Mouse (Mus musculus) lung, postnatal 0 days (tissue): Measurements from ENCODE around the gene Mmp27. TPM values are rescaled to one million over a fixed set of nuclear protein-coding genes. Genes with fewer than 3 reads are reported as not detected.

Experiments used
- ATAC-seq: fragments of 200-750 bp; cut with Nextera tagmentation; 2 replicates; pipeline ENCODE4 v1.8.0; 2017; ENCODE audit warnings: moderate library complexity
- DNase-seq: peaks from one replicate; pipeline ENCODE4 v3.0.0-alpha.2; 2016; ENCODE audit warnings: low spot score
- H3K27ac ChIP-seq: fragments of 300-500 bp; sonication (generic); 2 replicates; pipeline ENCODE4 v1.5.1; 2014; ENCODE audit warnings: antibody characterized with exemption, mild to moderate bottlenecking, low read length, mixed read lengths
- H3K27me3 ChIP-seq: fragments of 300-500 bp; sonication (generic); replicated peaks from 2 replicates; pipeline ENCODE4 v1.6.1; 2014; ENCODE audit warnings: low read length, mixed read lengths; ENCODE audit not compliant: insufficient read depth
- H3K36me3 ChIP-seq: fragments of 300-500 bp; sonication (generic); 2 replicates; pipeline ENCODE4 v1.6.1; 2014; ENCODE audit warnings: low read length, mixed read lengths; ENCODE audit not compliant: insufficient read depth
- H3K4me1 ChIP-seq: fragments of 300-500 bp; sonication (generic); 2 replicates; pipeline ENCODE4 v1.6.1; 2014; ENCODE audit warnings: antibody characterized with exemption, low read depth, low read length, mixed read lengths; ENCODE audit not compliant: insufficient read depth
- H3K4me2 ChIP-seq: fragments of 300-500 bp; sonication (generic); replicated peaks from 2 replicates; pipeline ENCODE4 v1.6.1; 2014; ENCODE audit warnings: low read depth, mild to moderate bottlenecking, low read length, moderate library complexity, mixed read lengths
- H3K4me3 ChIP-seq: fragments of 300-500 bp; sonication (generic); 2 replicates; pipeline ENCODE4 v1.5.1; 2014; ENCODE audit warnings: low read depth, low read length
- H3K9ac ChIP-seq: fragments of 300-500 bp; sonication (generic); replicated peaks from 2 replicates; pipeline ENCODE4 v1.6.1; 2014; ENCODE audit warnings: low read depth, mild to moderate bottlenecking
- H3K9me3 ChIP-seq: fragments of 300-500 bp; sonication (generic); 2 replicates; pipeline ENCODE4 v1.6.1; 2016; ENCODE audit warnings: low read length, mixed read lengths
- CTCF ChIP-seq: IDR thresholded peaks from 2 replicates; pipeline ENCODE4 v1.5.1; 2016; ENCODE audit warnings: antibody characterized with exemption, mild to moderate bottlenecking
- EP300 ChIP-seq: IDR thresholded peaks from 2 replicates; pipeline ENCODE4 v1.6.1; 2016; ENCODE audit warnings: antibody characterized with exemption, mild to moderate bottlenecking, control low read depth
- WGBS: fragments of 180-500 bp; shearing (Covaris S2); extraction: QIAGEN DNeasy Blood & Tissue Kit; methylation state at CpG from one replicate; pipeline ENCODE4 v1.1.7; 2014; 5-methylcytosine and 5-hydroxymethylcytosine counted together
- polyA plus RNA-seq: library from polyadenylated mRNA; unstranded; fragments of >200 nt; fragmentation: Nextera tagmentation; extraction: Ambion mirVana; gene quantifications from 2 replicates; pipeline ENCODE4 v1.2.1, GENCODE M21; 2015

The Mmp27 gene
- 0.10 and 0.14 TPM in 2 replicates for polyA plus RNA-seq

DNA sequence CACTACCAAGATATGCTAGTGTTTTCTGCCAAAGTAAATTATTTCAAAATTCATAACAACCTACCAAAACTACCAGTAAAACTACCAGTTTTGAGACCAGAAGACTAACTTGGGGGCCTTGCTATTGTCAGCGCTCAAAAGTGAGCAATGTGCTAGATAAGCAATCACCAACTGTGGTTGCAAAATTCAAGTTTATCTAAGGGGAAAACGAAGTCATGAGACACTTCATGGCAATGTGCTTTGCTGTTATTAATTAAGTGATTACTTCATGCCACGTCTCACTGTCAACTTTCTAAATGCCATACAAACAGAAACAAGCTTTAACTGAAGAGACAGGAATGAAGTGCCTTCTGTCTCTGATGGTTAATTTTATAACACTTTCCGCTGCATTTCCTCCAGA, at the start of gene Mmp27:
TSS of gene Mmp27 (plus strand) at position 235 of the 400 bp plus-strand sequence.
- 37% methylated on average over 4 of the region's 4 CpGs for WGBS
- ATAC-seq = no peak

GRCm38 (mm10) chr9:7526255-7526940, 44.8 kb upstream of the Mmp27 start:
- DNase-seq = no peak
- no peak for ATAC-seq
- Histone ChIP-seq H3K4me2 (no peak overlapping the region), H3K36me3 (no peaks in the 10 kb centered on the region), H3K27me3 (no peaks in the 10 kb centered on the region), H3K4me1 (no peaks in the 10 kb centered on the region), H3K27ac (no peak overlapping the region), H3K9ac (no peak overlapping the region), H3K4me3 (no peak overlapping the region), H3K9me3 (no peaks in the 10 kb centered on the region)
- WGBS = 58% methylated on average over 4 of the region's 4 CpGs
- TF ChIP-seq CTCF = no peak
- TF ChIP-seq EP300 = no peak

More for the DNA sequence above, at the start of gene Mmp27:
- Histone ChIP-seq H3K4me1 (peaks cover 11% of the 10 kb centered on the region; the same call in 1 of the 2 replicates), H3K9ac (no peak within 1 kb of the TSS), H3K36me3 (no peaks in the 10 kb centered on the region), H3K27me3 (no peaks in the 10 kb centered on the region), H3K27ac (0 out of 2 replicates have a peak within 1 kb of the TSS, but pooled peaks have one; percentile 14), H3K9me3 (no peaks in the 10 kb centered on the region), H3K4me3 (no peak within 1 kb of the TSS), H3K4me2 (no peak within 1 kb of the TSS)
- DNase-seq = peak; percentile 46
- TF ChIP-seq EP300 = 0 out of 2 replicates have a peak, but pooled peaks have one; percentile 20
- no peak for TF ChIP-seq CTCF

DNA sequence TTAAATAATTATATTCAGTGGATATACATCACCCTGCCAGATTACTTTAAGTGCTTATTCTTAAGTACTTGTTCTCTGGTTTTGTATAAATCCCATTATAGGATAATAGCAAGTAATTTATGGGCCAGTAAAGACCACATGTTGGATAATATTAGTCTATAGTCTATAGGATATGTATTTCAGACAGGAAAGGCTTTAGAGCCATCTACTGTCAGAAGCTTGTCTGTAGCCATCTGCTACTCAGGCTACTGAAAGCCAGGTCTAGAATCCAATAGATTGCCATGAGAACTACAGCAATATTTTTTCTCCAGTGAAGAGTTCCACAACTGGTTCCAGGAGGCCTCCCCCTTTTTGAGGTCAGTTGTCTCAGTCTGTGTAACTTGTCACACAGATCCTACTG, 28.4 kb upstream of the Mmp27 start:
- H3K4me1 ChIP-seq = no peaks in the 10 kb centered on the region
- H3K4me2 ChIP-seq = no peak overlapping the region
- no peaks in the 10 kb centered on the region for H3K27me3 ChIP-seq
- H3K9me3 ChIP-seq = no peaks in the 10 kb centered on the region
- ATAC-seq (no peak), DNase-seq (no peak)
- H3K4me3 ChIP-seq = no peak overlapping the region
- no peak overlapping the region for H3K9ac ChIP-seq
- H3K27ac ChIP-seq = no peak overlapping the region
- H3K36me3 ChIP-seq = no peaks in the 10 kb centered on the region
- TF ChIP-seq EP300 (no peak), CTCF (no peak)

GRCm38 (mm10) chr9:7544923-7545457, 26.2 kb upstream of the Mmp27 start:
- TF ChIP-seq CTCF (no peak), EP300 (no peak)
- no peak overlapping the region for H3K4me3 ChIP-seq
- no peak overlapping the region for H3K4me2 ChIP-seq
- no peaks in the 10 kb centered on the region for H3K9me3 ChIP-seq
- no peak overlapping the region for H3K9ac ChIP-seq
- ATAC-seq (peak; percentile 15; the same call in 1 of the 2 replicates), DNase-seq (no peak)
- H3K36me3 ChIP-seq = no peaks in the 10 kb centered on the region
- WGBS = 25% methylated on average over 1 of the region's 1 CpGs
- no peaks in the 10 kb centered on the region for H3K27me3 ChIP-seq
- H3K27ac ChIP-seq = no peak overlapping the region
- H3K4me1 ChIP-seq = no peaks in the 10 kb centered on the region

- WGBS = 27% methylated on average over 1 of the region's 1 CpGs
- Histone ChIP-seq H3K9me3 (no peaks in the 10 kb centered on the region), H3K27me3 (no peaks in the 10 kb centered on the region), H3K4me1 (no peaks in the 10 kb centered on the region), H3K36me3 (no peaks in the 10 kb centered on the region), H3K4me2 (no peak overlapping the region), H3K27ac (no peak overlapping the region), H3K9ac (no peak overlapping the region), H3K4me3 (no peak overlapping the region)
- TF ChIP-seq CTCF = no peak
- TF ChIP-seq EP300 = peak; percentile 68
- ATAC-seq = peak; percentile 95
- peak; percentile 89 for DNase-seq
Observed at GRCm38 (mm10) chr9:7545471-7545870, 25.7 kb upstream of the Mmp27 start.

GRCm38 (mm10) chr9:7545920-7546319, 25.3 kb upstream of the Mmp27 start:
- ATAC-seq = no peak
- no peaks in the 10 kb centered on the region for H3K4me1 ChIP-seq
- no peaks in the 10 kb centered on the region for H3K27me3 ChIP-seq
- H3K9ac ChIP-seq = no peak overlapping the region
- no peak overlapping the region for H3K4me3 ChIP-seq
- TF ChIP-seq CTCF (no peak), EP300 (no peak)
- no peak overlapping the region for H3K4me2 ChIP-seq
- no peaks in the 10 kb centered on the region for H3K9me3 ChIP-seq
- H3K27ac ChIP-seq = no peak overlapping the region
- 84% methylated on average over 7 of the region's 7 CpGs for WGBS
- H3K36me3 ChIP-seq = no peaks in the 10 kb centered on the region
- DNase-seq = no peak
